Mouse (Mus musculus) midbrain, embryonic 15.5 days (tissue): ENCODE measurements around the gene Tmem159. TPM values are rescaled to one million over a fixed set of nuclear protein-coding genes. Genes with fewer than 3 reads are reported as not detected.
A peak's percentile ranks its signal among the peaks of the same experiment; 100 is the strongest.

Experiments
- ATAC-seq: fragments of 200-750 bp; cut with Nextera tagmentation; replicated peaks from 2 replicates; pipeline ENCODE4 v1.8.0; 2017; ENCODE audit warnings: moderate TSS enrichment
- H3K27ac ChIP-seq: fragments of 300-500 bp; sonication (generic); 2 replicates; pipeline ENCODE4 v1.5.1; 2015; ENCODE audit warnings: mild to moderate bottlenecking, inconsistent platforms
- H3K27me3 ChIP-seq: fragments of 300-500 bp; sonication (generic); replicated peaks from 2 replicates; pipeline ENCODE4 v1.6.1; 2015; ENCODE audit warnings: inconsistent platforms
- H3K36me3 ChIP-seq: fragments of 300-500 bp; sonication (generic); replicated peaks from 2 replicates; pipeline ENCODE4 v1.6.1; 2015; ENCODE audit warnings: inconsistent platforms
- H3K4me1 ChIP-seq: fragments of 300-500 bp; sonication (generic); 2 replicates; pipeline ENCODE4 v1.6.1; 2015; ENCODE audit warnings: inconsistent platforms
- H3K4me2 ChIP-seq: fragments of 300-500 bp; sonication (generic); 2 replicates; pipeline ENCODE4 v1.6.1; 2015; ENCODE audit warnings: inconsistent platforms, mild to moderate bottlenecking, moderate library complexity
- H3K4me3 ChIP-seq: fragments of 300-500 bp; sonication (generic); 2 replicates; pipeline ENCODE4 v1.5.1; 2015; ENCODE audit warnings: mild to moderate bottlenecking, inconsistent platforms
- H3K9ac ChIP-seq: fragments of 300-500 bp; sonication (generic); 2 replicates; pipeline ENCODE4 v1.6.1; 2015; ENCODE audit warnings: mild to moderate bottlenecking, inconsistent platforms
- H3K9me3 ChIP-seq: fragments of 300-500 bp; sonication (generic); 2 replicates; pipeline ENCODE4 v1.6.1; 2016; ENCODE audit warnings: inconsistent platforms
- WGBS: fragments of 180-500 bp; shearing (Covaris S2); methylation state at CpG from one replicate; pipeline ENCODE4 v1.1.7; 2015; ENCODE audit warnings: mixed read lengths; 5-methylcytosine and 5-hydroxymethylcytosine counted together
- polyA plus RNA-seq: library from polyadenylated mRNA; unstranded; fragments of >200 nt; fragmentation: Nextera tagmentation; extraction: Ambion mirVana; gene quantifications from 2 replicates; pipeline ENCODE4 v1.2.1, GENCODE M21; 2015

Gene Tmem159
- polyA plus RNA-seq, 1 experiment from 2014 or later = 10.8 TPM

DNA sequence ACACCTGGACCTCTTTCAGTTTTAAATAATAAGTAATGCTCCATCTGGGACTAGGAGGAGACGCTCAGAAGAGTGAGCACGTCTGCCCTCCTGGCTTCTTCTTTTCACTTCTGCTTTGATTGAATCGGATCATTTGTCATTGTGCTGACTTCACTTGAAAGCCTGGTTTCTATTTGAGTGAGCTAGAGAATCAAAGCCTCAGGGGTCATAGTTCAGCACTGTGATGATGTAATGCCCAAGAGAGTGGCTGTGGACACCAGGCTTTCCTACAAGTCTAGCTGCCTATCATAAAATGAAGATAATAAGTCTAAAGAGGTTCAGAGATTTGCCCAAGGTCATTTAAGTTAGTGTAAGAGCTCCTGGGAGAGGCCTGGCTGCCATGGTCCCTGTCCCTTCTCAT lies 48.1 kb downstream of the Tmem159 start:
- H3K27me3 ChIP-seq = no peaks in the 10 kb centered on the region
- no peaks in the 10 kb centered on the region for H3K4me1 ChIP-seq
- ATAC-seq = no peak
- no peak overlapping the region for H3K4me3 ChIP-seq
- H3K9me3 ChIP-seq = no peaks in the 10 kb centered on the region
- H3K9ac ChIP-seq = no peak overlapping the region
- no peaks in the 10 kb centered on the region for H3K36me3 ChIP-seq
- H3K4me2 ChIP-seq = no peak overlapping the region
- H3K27ac ChIP-seq = no peak overlapping the region
- 13% methylated on average over 3 of the region's 3 CpGs for WGBS

DNA sequence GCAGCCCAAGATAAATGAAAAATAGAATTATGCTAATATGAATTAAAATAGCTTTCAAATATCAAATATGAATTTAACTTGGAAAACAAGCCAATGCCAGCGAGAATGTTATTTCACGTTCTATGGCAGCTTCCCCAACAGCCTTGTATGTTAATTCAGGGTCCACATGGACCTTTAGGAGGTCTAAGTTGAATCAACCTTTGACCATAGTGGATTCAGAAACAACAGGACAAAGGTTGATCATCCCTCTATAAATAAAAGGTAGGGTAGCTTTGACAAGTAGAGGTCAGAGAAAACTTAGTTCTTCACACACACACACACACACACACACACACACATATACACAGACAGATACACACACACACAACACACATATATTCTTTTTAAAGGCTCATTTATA lies 48.7 kb downstream of the Tmem159 start:
- Histone ChIP-seq H3K9ac (no peak overlapping the region), H3K27ac (no peak overlapping the region), H3K4me2 (no peak overlapping the region), H3K27me3 (no peaks in the 10 kb centered on the region), H3K9me3 (no peaks in the 10 kb centered on the region), H3K36me3 (no peaks in the 10 kb centered on the region), H3K4me3 (no peak overlapping the region), H3K4me1 (no peaks in the 10 kb centered on the region)
- 89% methylated on average over 2 of the region's 2 CpGs for WGBS
- ATAC-seq = no peak

DNA sequence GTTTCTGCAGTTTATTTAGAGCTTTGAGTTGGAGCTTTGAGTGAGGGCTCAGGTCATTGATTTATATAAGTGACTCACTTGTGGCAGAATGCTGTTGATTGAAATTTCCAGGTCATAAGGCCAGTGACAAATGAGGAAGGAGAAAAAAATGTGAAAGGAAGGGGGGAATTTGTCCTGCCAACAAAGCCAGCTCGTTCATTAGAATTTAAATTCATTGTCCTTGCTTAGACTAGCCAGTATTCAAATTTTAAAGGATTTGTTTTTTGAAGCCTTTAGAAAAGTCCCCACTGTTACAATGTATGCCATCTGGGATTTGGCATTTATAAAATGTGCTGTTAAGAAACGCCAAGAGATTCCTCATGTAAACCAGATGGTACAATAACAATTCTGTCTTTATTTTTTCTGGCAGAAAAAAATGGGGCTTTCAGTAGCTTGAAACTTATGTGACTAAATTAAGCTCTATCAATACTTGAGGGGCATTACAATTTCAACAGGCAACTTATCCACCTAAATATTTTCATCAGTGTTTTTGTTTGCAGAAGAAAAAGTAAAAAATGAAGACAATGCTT lies 54.8 kb downstream of the Tmem159 start:
- peaks cover 12% of the 10 kb centered on the region; the same call in 1 of the 2 replicates for H3K4me1 ChIP-seq
- no peaks in the 10 kb centered on the region for H3K36me3 ChIP-seq
- peaks cover 4% of the 10 kb centered on the region; the same call in 1 of the 2 replicates for H3K27me3 ChIP-seq
- H3K9me3 ChIP-seq = no peaks in the 10 kb centered on the region
- H3K9ac ChIP-seq = no peak overlapping the region
- H3K4me3 ChIP-seq = no peak overlapping the region
- ATAC-seq = no peak
- H3K27ac ChIP-seq = no peak overlapping the region
- WGBS = 15% methylated on average over 2 of the region's 2 CpGs
- H3K4me2 ChIP-seq = no peak overlapping the region

DNA sequence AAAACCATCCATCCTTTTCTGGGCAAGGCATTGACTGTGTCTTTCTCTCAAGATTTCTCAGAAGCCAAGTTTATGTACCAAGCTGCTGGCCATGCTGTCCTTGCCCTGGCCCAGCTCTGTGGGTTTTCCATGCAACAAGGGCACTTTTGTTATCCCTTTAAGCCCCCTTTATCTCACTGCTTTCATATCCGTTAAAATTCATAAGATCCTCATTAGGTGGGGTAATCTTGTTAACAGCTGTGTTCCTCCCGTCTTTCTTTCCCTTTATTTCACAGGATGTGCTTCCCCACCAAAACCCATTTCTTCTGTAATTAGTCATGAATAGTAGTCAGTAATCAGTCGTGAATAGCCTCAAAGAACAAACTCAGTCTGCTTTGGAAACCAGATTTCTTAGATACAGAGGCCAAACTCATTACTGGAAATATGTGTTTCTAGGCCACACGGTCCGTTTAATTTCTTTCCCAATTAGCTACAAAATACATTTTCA lies 55.5 kb downstream of the Tmem159 start:
- peaks cover 12% of the 10 kb centered on the region; the same call in 1 of the 2 replicates for H3K4me1 ChIP-seq
- H3K9ac ChIP-seq = no peak overlapping the region
- H3K36me3 ChIP-seq = no peaks in the 10 kb centered on the region
- no peaks in the 10 kb centered on the region for H3K9me3 ChIP-seq
- H3K27ac ChIP-seq = no peak overlapping the region
- no peak overlapping the region for H3K4me3 ChIP-seq
- peaks cover 4% of the 10 kb centered on the region; the same call in 1 of the 2 replicates for H3K27me3 ChIP-seq
- ATAC-seq = peak; percentile 78
- 17% methylated on average over 5 of the region's 5 CpGs for WGBS
- H3K4me2 ChIP-seq = no peak overlapping the region

DNA sequence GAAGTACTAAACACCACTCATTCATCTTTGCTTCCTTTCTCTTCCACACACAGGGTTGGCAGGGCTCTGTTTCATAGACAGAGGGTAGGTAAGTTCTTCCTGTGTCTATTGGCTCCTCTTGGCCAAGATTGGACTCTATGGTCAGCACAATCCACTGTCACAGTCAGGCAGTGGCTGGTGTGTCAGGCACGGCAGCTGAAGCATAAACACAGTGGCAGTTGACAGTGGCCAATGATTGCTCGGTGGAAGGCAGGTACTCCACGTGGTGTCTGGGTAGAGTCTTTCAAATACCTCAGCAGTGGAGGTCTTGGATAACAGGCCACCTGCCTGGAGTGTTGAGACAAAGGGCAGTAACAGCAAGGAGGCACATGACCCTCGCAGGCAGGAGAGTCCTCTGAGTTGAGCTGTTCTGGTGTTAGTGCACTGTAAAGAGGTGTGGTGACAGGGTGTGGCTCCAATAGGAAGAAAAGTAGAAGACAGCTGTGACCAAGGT lies 56.0 kb downstream of the Tmem159 start:
- Histone ChIP-seq H3K4me3 (no peak overlapping the region), H3K4me2 (no peak overlapping the region), H3K9me3 (no peaks in the 10 kb centered on the region), H3K4me1 (peaks cover 12% of the 10 kb centered on the region; the same call in 1 of the 2 replicates), H3K27me3 (peaks cover 4% of the 10 kb centered on the region; the same call in 1 of the 2 replicates), H3K36me3 (no peaks in the 10 kb centered on the region), H3K9ac (no peak overlapping the region), H3K27ac (no peak overlapping the region)
- WGBS = 29% methylated on average over 4 of the region's 4 CpGs
- ATAC-seq = peak; percentile 62; the same call in 1 of the 2 replicates

DNA sequence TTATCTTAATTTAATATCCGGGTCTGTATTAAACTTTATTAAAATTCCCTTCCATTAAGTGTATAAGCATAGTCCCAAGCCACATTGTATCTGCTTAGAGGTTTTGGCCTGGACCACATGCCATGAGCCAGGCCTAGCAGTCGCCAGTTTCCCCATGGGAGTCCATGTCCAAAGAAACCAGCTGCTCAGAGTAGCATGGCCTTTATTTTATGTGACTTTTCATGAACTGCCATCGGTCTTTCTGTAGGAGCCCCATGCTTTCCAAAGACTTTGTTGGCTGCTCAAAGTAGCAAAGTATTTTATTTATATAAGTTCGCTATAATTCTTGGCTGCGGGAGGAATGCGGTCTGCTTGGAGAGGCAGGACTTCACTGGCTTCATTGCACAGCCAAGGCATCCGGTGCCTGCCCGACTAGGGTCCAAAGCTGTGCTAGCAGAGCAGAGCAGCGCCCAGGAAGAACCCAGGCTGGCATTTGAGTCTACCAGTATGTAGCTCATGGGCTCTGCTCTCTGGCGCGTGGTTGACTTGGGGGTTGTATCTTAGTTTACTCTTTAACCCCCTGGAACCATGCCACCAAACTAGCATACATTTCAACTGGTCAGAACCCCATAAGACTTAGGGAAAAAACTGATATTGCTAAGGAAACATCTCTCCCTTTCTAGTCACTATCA lies 61.6 kb downstream of the Tmem159 start:
- 90% methylated on average over 11 of the region's 11 CpGs for WGBS
- H3K4me1 ChIP-seq = no peaks in the 10 kb centered on the region
- ATAC-seq = no peak
- no peak overlapping the region for H3K9ac ChIP-seq
- H3K27me3 ChIP-seq = peaks cover 4% of the 10 kb centered on the region; the same call in 1 of the 2 replicates
- H3K27ac ChIP-seq = no peak overlapping the region
- H3K36me3 ChIP-seq = no peaks in the 10 kb centered on the region
- no peak overlapping the region for H3K4me2 ChIP-seq
- H3K4me3 ChIP-seq = no peak overlapping the region
- no peaks in the 10 kb centered on the region for H3K9me3 ChIP-seq

Other genes with a start within 250 kb of the Tmem159 start
- 18.0 and 18.6 TPM in 2 replicates for gene Lyrm1, start 206.5 kb upstream of the Tmem159 start, polyA plus RNA-seq
- gene Dcun1d3, start 206.1 kb upstream of the Tmem159 start, polyA plus RNA-seq = 18.3 and 19.9 TPM in 2 replicates
- gene Dnah3, start 7.1 kb upstream of the Tmem159 start, polyA plus RNA-seq = 0.21 and 0.29 TPM in 2 replicates
- not detected in 2 replicates for gene Zp2, start 42.9 kb downstream of the Tmem159 start, polyA plus RNA-seq
- gene Anks4b, start 71.5 kb downstream of the Tmem159 start, polyA plus RNA-seq = not detected in 2 replicates
- 21.7 and 30.7 TPM in 2 replicates for gene Crym, start 99.8 kb downstream of the Tmem159 start, polyA plus RNA-seq
- gene Abca14, start 101.6 kb downstream of the Tmem159 start, polyA plus RNA-seq = not detected in 2 replicates
- gene Abca15, start 226.3 kb downstream of the Tmem159 start, polyA plus RNA-seq = not detected in 2 replicates